Mouse (Mus musculus): Measurements from ENCODE around the gene Sept14. TPM values are rescaled to one million over a fixed set of nuclear protein-coding genes. Genes with fewer than 3 reads are reported as not detected.

The Sept14 gene
- polyA plus RNA-seq, 1 experiment from 2014 or later = not detected

DNA sequence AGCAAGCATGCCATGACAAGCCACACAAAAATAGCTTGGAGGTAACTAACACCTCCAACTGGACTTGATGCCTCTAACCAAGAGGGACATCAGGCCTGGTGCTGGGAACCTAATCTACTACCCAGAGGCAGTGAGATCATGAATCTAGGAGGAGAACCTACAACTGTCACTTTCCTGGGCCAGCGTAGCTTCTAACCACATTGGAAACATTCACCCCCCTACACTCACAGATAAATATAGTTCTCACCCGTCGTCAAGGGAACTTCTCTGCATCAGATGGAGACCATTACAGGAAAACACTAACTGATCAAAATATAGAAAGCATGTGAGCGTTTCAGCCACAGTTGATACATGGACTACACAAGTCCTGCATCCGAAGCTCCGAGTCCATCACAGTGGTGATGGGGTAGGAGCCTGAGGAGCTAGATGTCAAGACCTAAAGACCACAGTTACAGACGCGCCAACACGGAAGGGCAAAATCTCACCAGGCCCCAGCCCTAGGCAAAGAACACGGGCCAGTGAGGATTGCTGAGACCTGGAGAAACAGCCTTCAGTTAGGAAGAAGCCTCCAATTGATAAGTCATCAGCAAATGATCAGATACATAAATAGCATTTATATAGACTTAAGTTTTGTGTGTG lies 41.9 kb downstream of the Sept14 start:
- no peak for ATAC-seq (replicated peaks)
- no peaks in the 10 kb centered on the region for H3K9me3 ChIP-seq
- no peak overlapping the region for H3K4me2 ChIP-seq
- WGBS = 96% methylated on average over 10 of the region's 10 CpGs
- H3K4me3 ChIP-seq = no peak overlapping the region
- no peak overlapping the region for H3K27ac ChIP-seq
- H3K27me3 ChIP-seq (replicated peaks) = no peaks in the 10 kb centered on the region
- peaks cover 18% of the 10 kb centered on the region for H3K4me1 ChIP-seq
- H3K9ac ChIP-seq = no peak overlapping the region
- no peaks in the 10 kb centered on the region for H3K36me3 ChIP-seq (replicated peaks)

DNA sequence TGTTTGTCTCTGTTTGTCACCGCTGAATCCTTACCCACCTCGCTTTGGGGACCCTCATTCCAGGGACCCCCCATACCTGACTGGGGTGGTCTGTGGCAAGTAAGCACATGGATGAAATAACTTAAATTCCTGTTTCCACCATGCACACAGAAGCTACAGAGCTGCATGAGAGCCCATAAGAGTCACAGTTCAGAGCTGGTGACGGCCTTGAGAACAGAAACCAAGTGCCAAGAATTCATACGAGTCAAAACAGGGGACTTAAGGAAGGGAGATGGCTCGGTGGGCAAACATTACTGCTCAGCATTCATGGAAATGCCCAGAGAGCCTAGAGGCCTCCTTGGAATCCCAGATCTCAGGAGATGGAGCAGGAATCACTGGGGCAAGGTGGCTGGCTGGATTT lies 44.2 kb downstream of the Sept14 start:
- Histone ChIP-seq H3K4me3 (no peak overlapping the region), H3K9ac (no peak overlapping the region), H3K27me3 (replicated peaks) (no peaks in the 10 kb centered on the region), H3K4me1 (peaks cover 14% of the 10 kb centered on the region), H3K9me3 (no peaks in the 10 kb centered on the region), H3K4me2 (no peak overlapping the region), H3K36me3 (replicated peaks) (0 out of 2 replicates have a peak, but pooled peaks cover 5% of the 10 kb centered on the region), H3K27ac (no peak overlapping the region)
- 94% methylated on average over 5 of the region's 5 CpGs for WGBS
- ATAC-seq (replicated peaks) = no peak

DNA sequence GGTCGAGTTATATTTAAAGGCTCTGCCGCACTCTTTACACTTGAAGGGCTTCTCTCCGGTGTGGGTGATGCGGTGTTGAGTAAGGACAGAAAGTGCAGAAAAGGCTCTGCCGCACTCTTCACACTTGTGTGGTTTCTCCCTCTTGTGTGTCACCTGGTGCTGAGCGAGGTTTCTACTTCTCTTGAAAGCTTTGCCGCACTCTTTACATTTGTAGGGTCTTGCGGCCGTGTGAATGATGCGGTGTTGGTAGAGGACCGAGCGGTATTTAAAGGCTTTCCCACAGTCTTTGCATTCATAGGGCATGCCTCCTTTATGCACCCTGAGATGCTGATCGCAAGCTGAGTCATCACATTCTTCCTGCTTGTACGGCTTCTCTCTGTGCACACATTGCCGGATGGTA lies 50.4 kb downstream of the Sept14 start:
- no peak for ATAC-seq (replicated peaks)
- no peaks in the 10 kb centered on the region for H3K4me1 ChIP-seq
- no peak overlapping the region for H3K4me2 ChIP-seq
- peaks cover 34% of the 10 kb centered on the region for H3K36me3 ChIP-seq (replicated peaks)
- no peaks in the 10 kb centered on the region for H3K27me3 ChIP-seq (replicated peaks)
- no peaks in the 10 kb centered on the region for H3K9me3 ChIP-seq
- no peak overlapping the region for H3K9ac ChIP-seq
- H3K4me3 ChIP-seq = no peak overlapping the region
- H3K27ac ChIP-seq = no peak overlapping the region
- 95% methylated on average over 15 of the region's 15 CpGs for WGBS

DNA sequence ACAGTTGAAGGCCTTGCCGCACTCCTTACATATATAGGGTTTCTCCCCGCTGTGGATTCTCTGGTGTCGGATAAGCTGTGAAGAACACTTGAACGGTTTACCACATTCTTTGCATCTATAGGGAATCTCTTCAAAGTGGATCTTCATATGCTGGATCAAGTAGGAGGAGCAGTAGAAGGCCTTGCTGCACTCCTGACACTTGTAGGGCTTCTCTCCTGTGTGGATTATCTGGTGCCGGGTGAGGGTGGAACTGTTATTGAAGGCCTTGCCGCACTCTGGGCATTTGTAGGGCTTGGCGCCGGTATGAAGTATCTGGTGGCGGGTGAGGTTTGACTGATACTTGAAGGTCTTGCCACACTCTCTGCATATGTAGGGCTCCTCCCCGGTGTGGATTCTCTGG lies 51.3 kb downstream of the Sept14 start:
- Histone ChIP-seq H3K4me1 (no peaks in the 10 kb centered on the region), H3K4me2 (no peak overlapping the region), H3K9ac (no peak overlapping the region), H3K4me3 (no peak overlapping the region), H3K36me3 (replicated peaks) (peaks cover 34% of the 10 kb centered on the region), H3K27ac (no peak overlapping the region), H3K9me3 (no peaks in the 10 kb centered on the region), H3K27me3 (replicated peaks) (no peaks in the 10 kb centered on the region)
- no peak for ATAC-seq (replicated peaks)
- WGBS = 98% methylated on average over 10 of the region's 10 CpGs

DNA sequence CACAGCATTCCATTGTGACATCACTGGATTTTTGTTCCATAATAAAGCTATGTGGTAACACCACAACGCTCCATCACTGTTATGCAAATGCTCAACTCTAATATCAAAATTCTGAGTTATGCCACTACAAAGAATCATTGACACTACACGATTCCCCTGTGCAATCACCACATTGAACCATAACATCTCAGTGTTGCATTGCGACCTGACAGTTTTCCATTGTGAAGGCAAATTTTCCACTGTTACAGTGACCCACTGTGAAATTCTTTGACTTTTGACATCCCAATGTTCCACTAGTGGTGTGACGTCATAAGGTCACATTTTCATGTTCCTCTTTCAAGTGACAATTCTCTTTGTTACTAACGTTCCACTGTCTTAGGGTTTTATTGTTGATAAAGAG lies 57.5 kb downstream of the Sept14 start:
- Histone ChIP-seq H3K4me2 (no peak overlapping the region), H3K27ac (no peak overlapping the region), H3K27me3 (replicated peaks) (no peaks in the 10 kb centered on the region), H3K4me1 (no peaks in the 10 kb centered on the region), H3K9ac (no peak overlapping the region), H3K4me3 (no peak overlapping the region), H3K9me3 (no peaks in the 10 kb centered on the region), H3K36me3 (replicated peaks) (0 out of 2 replicates have a peak, but pooled peaks cover 5% of the 10 kb centered on the region)
- 91% methylated on average over 5 of the region's 5 CpGs for WGBS
- ATAC-seq (replicated peaks) = no peak

Other genes starting within 250 kb of the Sept14 start
- 57.6 and 60.0 TPM in 2 replicates for gene Sfswap, start 207.3 kb downstream of the Sept14 start, polyA plus RNA-seq (2015; fragmentation: Nextera tagmentation; extraction: Ambion mirVana)
- 13.2 and 14.5 TPM in 2 replicates for gene Mmp17, start 124.3 kb downstream of the Sept14 start, polyA plus RNA-seq (2015; fragmentation: Nextera tagmentation; extraction: Ambion mirVana)
- gene Zfp11, start 38.4 kb downstream of the Sept14 start, polyA plus RNA-seq (2015; fragmentation: Nextera tagmentation; extraction: Ambion mirVana) = 8.5 and 8.6 TPM in 2 replicates
- 161 and 167 TPM in 2 replicates for gene Mrps17, start 7.0 kb upstream of the Sept14 start, polyA plus RNA-seq (2015; fragmentation: Nextera tagmentation; extraction: Ambion mirVana)
- 81.8 and 82.0 TPM in 2 replicates for gene Nipsnap2, start 16.6 kb upstream of the Sept14 start, polyA plus RNA-seq (2015; fragmentation: Nextera tagmentation; extraction: Ambion mirVana)
- gene Psph, start 78.9 kb upstream of the Sept14 start, polyA plus RNA-seq (2015; fragmentation: Nextera tagmentation; extraction: Ambion mirVana) = 24.0 and 35.1 TPM in 2 replicates
- gene Sumf2, start 138.5 kb upstream of the Sept14 start, polyA plus RNA-seq (2015; fragmentation: Nextera tagmentation; extraction: Ambion mirVana) = 23.1 and 28.4 TPM in 2 replicates
- 674 and 719 TPM in 2 replicates for gene Chchd2, start 179.0 kb upstream of the Sept14 start, polyA plus RNA-seq (2015; fragmentation: Nextera tagmentation; extraction: Ambion mirVana)
- gene Zbed5, start 187.2 kb upstream of the Sept14 start, polyA plus RNA-seq (2015; fragmentation: Nextera tagmentation; extraction: Ambion mirVana) = 16.6 and 17.3 TPM in 2 replicates
- gene Phkg1, start 190.0 kb upstream of the Sept14 start, polyA plus RNA-seq (2015; fragmentation: Nextera tagmentation; extraction: Ambion mirVana) = 0.40 and 0.56 TPM in 2 replicates
- gene Nupr1l, start 200.0 kb upstream of the Sept14 start, polyA plus RNA-seq (2015; fragmentation: Nextera tagmentation; extraction: Ambion mirVana) = 3.9 and 5.9 TPM in 2 replicates
- 31.9 and 32.8 TPM in 2 replicates for gene Vkorc1l1, start 233.5 kb upstream of the Sept14 start, polyA plus RNA-seq (2015; fragmentation: Nextera tagmentation; extraction: Ambion mirVana)

All from midbrain, embryonic 15.5 days (tissue).